Mouse (Mus musculus) forebrain, embryonic 14.5 days (tissue): ENCODE measurements at regions not wholly inside any gene's neighbourhood (a gene's known extent, or its start where the extent isn't known, plus 50 kb on each side); places are given as distances from the start of the nearest gene placed in this dataset.

Experiments
- ATAC-seq: fragments of 200-750 bp; cut with Nextera tagmentation; 2 replicates; pipeline ENCODE4 v1.8.0; 2017; ENCODE audit warnings: mild to moderate bottlenecking, moderate library complexity
- DNase-seq: peaks from one replicate; pipeline ENCODE4 v3.0.0-alpha.2; 2015; ENCODE audit warnings: low spot score
- H3K27ac ChIP-seq: fragments of 300-500 bp; sonication (generic); 2 replicates; pipeline ENCODE4 v1.5.1; 2014; ENCODE audit warnings: low read depth, mild to moderate bottlenecking, control low read depth, low read length, moderate library complexity
- H3K27me3 ChIP-seq: fragments of 300-500 bp; sonication (generic); replicated peaks from 2 replicates; pipeline ENCODE4 v1.6.1; 2014; ENCODE audit warnings: low read length, control low read depth, mixed read lengths; ENCODE audit not compliant: control insufficient read depth, insufficient read depth
- H3K36me3 ChIP-seq: fragments of 300-500 bp; sonication (generic); 2 replicates; pipeline ENCODE4 v1.6.1; 2014; ENCODE audit warnings: low read length, control low read depth; ENCODE audit not compliant: control insufficient read depth, insufficient read depth
- H3K4me1 ChIP-seq: fragments of 300-500 bp; sonication (generic); 2 replicates; pipeline ENCODE4 v1.6.1; 2014; ENCODE audit warnings: antibody characterized with exemption, low read length, control low read depth; ENCODE audit not compliant: control insufficient read depth, insufficient read depth
- H3K4me2 ChIP-seq: fragments of 300-500 bp; sonication (generic); 2 replicates; pipeline ENCODE4 v1.6.1; 2014; ENCODE audit warnings: mild to moderate bottlenecking, control low read depth, low read length
- H3K4me3 ChIP-seq: fragments of 300-500 bp; sonication (generic); 2 replicates; pipeline ENCODE4 v1.5.1; 2014; ENCODE audit warnings: low read depth, low read length, control low read depth
- H3K9ac ChIP-seq: fragments of 300-500 bp; sonication (generic); 2 replicates; pipeline ENCODE4 v1.6.1; 2014; ENCODE audit warnings: mild to moderate bottlenecking, low read length, control low read depth, moderate library complexity
- H3K9me3 ChIP-seq: fragments of 300-500 bp; sonication (generic); replicated peaks from 2 replicates; pipeline ENCODE4 v1.6.1; 2016; ENCODE audit warnings: low read length, control low read depth, mixed read lengths; ENCODE audit not compliant: control insufficient read depth
- WGBS: fragments of 180-500 bp; shearing (Covaris S2); extraction: QIAGEN DNeasy Blood & Tissue Kit; methylation state at CpG from one replicate; pipeline ENCODE4 v1.1.7; 2014; 5-methylcytosine and 5-hydroxymethylcytosine counted together

DNA sequence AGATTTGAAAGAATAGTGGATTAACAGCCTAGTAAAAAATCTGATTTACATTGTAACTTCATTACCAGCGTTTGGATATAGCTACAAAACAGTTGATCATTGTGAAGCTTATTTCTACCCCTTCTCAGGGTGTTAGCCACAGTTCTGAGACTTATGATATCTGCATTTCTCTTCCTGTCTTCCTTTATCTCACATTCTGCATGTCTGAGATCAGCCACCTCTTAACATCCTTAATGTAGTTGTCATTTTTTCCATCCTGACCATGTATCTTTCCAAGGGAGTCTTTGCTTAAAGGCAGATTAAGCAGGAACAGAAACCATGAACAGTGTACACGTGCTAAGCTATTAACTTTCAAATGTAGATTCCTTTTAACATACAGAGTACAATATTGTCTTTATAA, 1278.2 kb downstream of the Kcnt2 start:
- Histone ChIP-seq H3K4me2 (no peak overlapping the region), H3K9ac (no peak overlapping the region), H3K9me3 (no peaks in the 10 kb centered on the region), H3K4me1 (no peaks in the 10 kb centered on the region), H3K4me3 (no peak overlapping the region), H3K36me3 (no peaks in the 10 kb centered on the region), H3K27me3 (no peaks in the 10 kb centered on the region), H3K27ac (no peak overlapping the region)
- DNase-seq (no peak), ATAC-seq (no peak)
- WGBS = 40% methylated on average over 2 of the region's 2 CpGs

DNA sequence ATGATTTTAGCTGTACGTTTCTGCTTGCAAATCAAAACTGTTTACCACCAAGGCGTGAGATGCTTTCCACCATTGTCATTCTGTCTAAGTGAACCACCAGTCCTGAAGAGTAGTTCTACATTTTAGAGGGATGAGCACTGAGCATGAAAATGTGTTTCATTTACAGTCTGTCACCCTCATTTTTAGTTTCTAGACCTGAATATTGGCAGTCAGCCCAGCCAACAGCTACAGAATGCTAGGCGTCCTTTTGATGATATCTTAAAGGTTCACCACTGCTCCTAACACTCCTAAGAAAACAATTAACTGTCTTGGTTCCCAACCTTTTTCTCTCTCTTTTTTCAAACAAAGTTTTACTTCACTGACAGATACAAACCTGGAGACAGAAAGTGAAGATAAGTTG, 1287.2 kb downstream of the Kcnt2 start:
- Histone ChIP-seq H3K9ac (no peak overlapping the region), H3K36me3 (no peaks in the 10 kb centered on the region), H3K4me2 (no peak overlapping the region), H3K9me3 (no peaks in the 10 kb centered on the region), H3K4me3 (no peak overlapping the region), H3K27me3 (no peaks in the 10 kb centered on the region), H3K4me1 (no peaks in the 10 kb centered on the region), H3K27ac (no peak overlapping the region)
- WGBS = 68% methylated on average over 3 of the region's 3 CpGs
- ATAC-seq (no peak), DNase-seq (peak; percentile 19)
